Mouse (Mus musculus) midbrain, embryonic 12.5 days (tissue): ENCODE results near the gene Chka. TPM values are rescaled to one million over a fixed set of nuclear protein-coding genes. Genes with fewer than 3 reads are reported as not detected.

Experiments
- ATAC-seq: fragments of 200-750 bp; cut with Nextera tagmentation; 2 replicates; pipeline ENCODE4 v1.8.0; 2017; ENCODE audit warnings: low read depth, moderate TSS enrichment, moderate library complexity; ENCODE audit not compliant: low FRiP score
- H3K27ac ChIP-seq: fragments of 300-500 bp; sonication (generic); replicated peaks from 2 replicates; pipeline ENCODE4 v1.5.1; 2016; ENCODE audit warnings: mild to moderate bottlenecking
- H3K27me3 ChIP-seq: fragments of 300-500 bp; sonication (generic); 2 replicates; pipeline ENCODE4 v1.6.1; 2016; ENCODE audit warnings: mild to moderate bottlenecking
- H3K36me3 ChIP-seq: fragments of 300-500 bp; sonication (generic); 2 replicates; pipeline ENCODE4 v1.6.1; 2016
- H3K4me1 ChIP-seq: fragments of 300-500 bp; sonication (generic); 2 replicates; pipeline ENCODE4 v1.6.1; 2016
- H3K4me2 ChIP-seq: fragments of 300-500 bp; sonication (generic); replicated peaks from 2 replicates; pipeline ENCODE4 v1.6.1; 2016; ENCODE audit warnings: mild to moderate bottlenecking, moderate library complexity
- H3K4me3 ChIP-seq: fragments of 300-500 bp; sonication (generic); 2 replicates; pipeline ENCODE4 v1.5.1; 2016; ENCODE audit warnings: mild to moderate bottlenecking
- H3K9ac ChIP-seq: fragments of 300-500 bp; sonication (generic); replicated peaks from 2 replicates; pipeline ENCODE4 v1.6.1; 2016; ENCODE audit warnings: mild to moderate bottlenecking, moderate library complexity
- H3K9me3 ChIP-seq: fragments of 300-500 bp; sonication (generic); 2 replicates; pipeline ENCODE4 v1.6.1; 2016; ENCODE audit warnings: mild to moderate bottlenecking
- WGBS: fragments of 180-500 bp; shearing (Covaris S2); methylation state at CpG from one replicate; pipeline ENCODE4 v1.1.7; 2016; 5-methylcytosine and 5-hydroxymethylcytosine counted together
- polyA plus RNA-seq: library from polyadenylated mRNA; unstranded; fragments of >200 nt; fragmentation: Nextera tagmentation; extraction: Ambion mirVana; gene quantifications from 2 replicates; pipeline ENCODE4 v1.2.1, GENCODE M21; 2016

The Chka gene
- polyA plus RNA-seq: 69.1 and 73.9 TPM in 2 replicates

- Histone ChIP-seq H3K27me3 (no peaks in the 10 kb centered on the region), H3K9me3 (no peaks in the 10 kb centered on the region), H3K4me3 (peak within 1 kb of the TSS; percentile 86), H3K27ac (peak within 1 kb of the TSS; percentile 97), H3K4me1 (peaks cover 36% of the 10 kb centered on the region), H3K4me2 (peak within 1 kb of the TSS; percentile 73), H3K36me3 (no peaks in the 10 kb centered on the region), H3K9ac (peak within 1 kb of the TSS; percentile 85)
- 0% methylated on average over 53 of the region's 54 CpGs for whole genome bisulfite sequencing
- ATAC-seq: peak; percentile 99
Measured at GRCm38 (mm10) chr19:3851502-3851962, at the start of gene Chka. TSS of gene Chka (plus strand) at chr19:3851773.

DNA sequence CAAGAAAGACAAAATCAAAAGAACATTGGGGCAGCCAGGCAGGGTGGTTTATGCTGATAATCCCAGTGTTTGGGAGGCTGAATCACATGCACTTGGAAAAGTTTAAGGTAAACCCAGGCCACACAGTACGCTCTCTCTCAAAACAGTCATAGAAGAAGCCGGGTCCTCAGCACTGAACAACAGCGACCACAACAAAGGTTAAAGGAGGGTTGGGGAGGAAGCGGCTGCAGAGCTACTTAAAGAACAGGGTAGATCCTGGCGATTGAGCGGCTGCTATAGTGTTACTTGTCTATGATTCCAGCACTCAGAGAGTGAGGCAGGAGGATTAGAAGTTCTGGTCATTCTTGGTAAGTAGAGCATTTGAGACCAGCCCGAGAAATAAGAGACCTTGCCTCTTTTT lies 46.0 kb upstream of the Chka start:
- no peak overlapping the region for H3K27ac ChIP-seq
- H3K4me1 ChIP-seq: no peaks in the 10 kb centered on the region
- WGBS: 93% methylated on average over 7 of the region's 7 CpGs
- no peak overlapping the region for H3K9ac ChIP-seq
- H3K4me3 ChIP-seq: no peak overlapping the region
- peaks cover 93% of the 10 kb centered on the region for H3K36me3 ChIP-seq
- no peaks in the 10 kb centered on the region for H3K9me3 ChIP-seq
- no peaks in the 10 kb centered on the region for H3K27me3 ChIP-seq
- no peak for ATAC-seq
- H3K4me2 ChIP-seq: no peak overlapping the region

- H3K36me3 ChIP-seq: peaks cover 94% of the 10 kb centered on the region
- no peak overlapping the region for H3K27ac ChIP-seq
- no peak overlapping the region for H3K4me3 ChIP-seq
- H3K9me3 ChIP-seq: no peaks in the 10 kb centered on the region
- H3K27me3 ChIP-seq: no peaks in the 10 kb centered on the region
- ATAC-seq: no peak
- no peak overlapping the region for H3K4me2 ChIP-seq
- WGBS: 95% methylated on average over 10 of the region's 10 CpGs
- H3K9ac ChIP-seq: no peak overlapping the region
- H3K4me1 ChIP-seq: no peaks in the 10 kb centered on the region
Measured at GRCm38 (mm10) chr19:3810536-3811233, 40.9 kb upstream of the Chka start.

- Histone ChIP-seq H3K9me3 (no peaks in the 10 kb centered on the region), H3K27me3 (no peaks in the 10 kb centered on the region), H3K36me3 (peaks cover 68% of the 10 kb centered on the region), H3K27ac (no peak overlapping the region), H3K9ac (no peak overlapping the region), H3K4me3 (no peak overlapping the region), H3K4me2 (no peak overlapping the region), H3K4me1 (no peaks in the 10 kb centered on the region)
- no peak for ATAC-seq
- WGBS: 90% methylated on average over 10 of the region's 10 CpGs
Measured at GRCm38 (mm10) chr19:3814461-3814860, 37.1 kb upstream of the Chka start.

- Histone ChIP-seq H3K27me3 (no peaks in the 10 kb centered on the region), H3K36me3 (peaks cover 54% of the 10 kb centered on the region), H3K27ac (no peak overlapping the region), H3K4me1 (no peaks in the 10 kb centered on the region), H3K4me2 (no peak overlapping the region), H3K9me3 (no peaks in the 10 kb centered on the region), H3K9ac (no peak overlapping the region), H3K4me3 (no peak overlapping the region)
- 90% methylated on average over 12 of the region's 12 CpGs for WGBS
- ATAC-seq: no peak
Measured at GRCm38 (mm10) chr19:3815824-3816223, 35.7 kb upstream of the Chka start.

- Histone ChIP-seq H3K27ac (no peak overlapping the region), H3K4me1 (no peaks in the 10 kb centered on the region), H3K9me3 (no peaks in the 10 kb centered on the region), H3K4me2 (no peak overlapping the region), H3K9ac (no peak overlapping the region), H3K4me3 (no peak overlapping the region), H3K27me3 (no peaks in the 10 kb centered on the region), H3K36me3 (peaks cover 27% of the 10 kb centered on the region)
- ATAC-seq: no peak
- WGBS: 75% methylated on average over 2 of the region's 2 CpGs
Measured at GRCm38 (mm10) chr19:3819080-3819479, 32.5 kb upstream of the Chka start.

GRCm38 (mm10) chr19:3819899-3820444 lies 31.6 kb upstream of the Chka start:
- Histone ChIP-seq H3K4me2 (no peak overlapping the region), H3K9ac (no peak overlapping the region), H3K27ac (no peak overlapping the region)

DNA sequence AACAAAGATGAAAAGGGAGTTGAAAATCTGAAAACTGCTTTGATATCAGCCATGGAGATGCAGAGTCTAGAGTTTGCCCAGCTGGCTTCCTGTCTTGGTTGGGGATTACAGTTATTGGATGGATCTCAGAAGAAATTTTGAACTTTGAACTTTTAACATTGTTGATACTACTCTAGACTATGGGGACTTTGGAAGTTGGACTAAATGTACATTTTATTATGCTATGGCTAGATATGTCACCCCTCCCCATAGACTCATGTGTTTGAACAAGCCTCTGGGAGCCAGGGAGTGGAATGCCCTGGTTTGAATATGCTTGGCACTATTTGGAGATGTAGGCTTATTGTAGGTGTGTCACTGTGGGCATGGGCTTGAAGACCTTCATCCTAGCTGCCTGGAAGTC lies 26.5 kb upstream of the Chka start:
- no peaks in the 10 kb centered on the region for H3K4me1 ChIP-seq
- no peaks in the 10 kb centered on the region for H3K27me3 ChIP-seq
- no peak overlapping the region for H3K4me3 ChIP-seq
- no peaks in the 10 kb centered on the region for H3K36me3 ChIP-seq
- no peak overlapping the region for H3K4me2 ChIP-seq
- no peaks in the 10 kb centered on the region for H3K9me3 ChIP-seq
- no peak overlapping the region for H3K27ac ChIP-seq
- ATAC-seq: no peak
- H3K9ac ChIP-seq: no peak overlapping the region

More at GRCm38 (mm10) chr19:3819899-3820444, 31.6 kb upstream of the Chka start:
- no peak for ATAC-seq
- peaks cover 18% of the 10 kb centered on the region for H3K36me3 ChIP-seq
- 93% methylated on average over 2 of the region's 2 CpGs for WGBS
- H3K4me1 ChIP-seq: no peaks in the 10 kb centered on the region
- H3K4me3 ChIP-seq: no peak overlapping the region
- H3K27me3 ChIP-seq: no peaks in the 10 kb centered on the region
- no peaks in the 10 kb centered on the region for H3K9me3 ChIP-seq

DNA sequence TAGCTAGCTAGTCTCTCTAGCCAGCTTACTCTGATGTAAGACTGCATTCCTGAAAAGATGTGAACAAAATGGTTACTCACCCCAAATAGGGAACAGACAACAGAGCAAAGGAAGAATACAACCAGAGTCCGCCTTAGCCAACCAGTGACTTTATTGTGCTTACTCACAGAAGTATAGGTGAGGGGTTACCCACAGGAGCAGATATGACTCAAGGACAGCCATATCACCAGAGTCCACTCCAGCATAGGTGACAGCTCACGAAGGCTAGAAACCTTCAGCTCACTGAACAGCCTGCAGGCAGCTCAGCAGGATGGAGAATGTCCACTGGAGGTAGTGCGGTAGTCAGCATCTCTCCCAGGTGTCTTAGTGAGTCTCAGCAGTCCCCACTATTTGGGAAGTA lies 21.7 kb upstream of the Chka start:
- no peaks in the 10 kb centered on the region for H3K4me1 ChIP-seq
- H3K4me3 ChIP-seq: no peak overlapping the region
- no peaks in the 10 kb centered on the region for H3K9me3 ChIP-seq
- no peaks in the 10 kb centered on the region for H3K36me3 ChIP-seq
- no peak overlapping the region for H3K4me2 ChIP-seq
- H3K27ac ChIP-seq: no peak overlapping the region
- no peak for ATAC-seq
- H3K27me3 ChIP-seq: no peaks in the 10 kb centered on the region
- 87% methylated on average over 3 of the region's 3 CpGs for WGBS
- H3K9ac ChIP-seq: no peak overlapping the region

GRCm38 (mm10) chr19:3831716-3832115 lies 19.9 kb upstream of the Chka start:
- 64% methylated on average over 8 of the region's 8 CpGs for WGBS
- H3K4me1 ChIP-seq: no peaks in the 10 kb centered on the region
- H3K27ac ChIP-seq: no peak overlapping the region
- no peaks in the 10 kb centered on the region for H3K36me3 ChIP-seq
- H3K27me3 ChIP-seq: no peaks in the 10 kb centered on the region
- no peaks in the 10 kb centered on the region for H3K9me3 ChIP-seq
- H3K4me3 ChIP-seq: no peak overlapping the region
- H3K9ac ChIP-seq: no peak overlapping the region
- no peak overlapping the region for H3K4me2 ChIP-seq
- no peak for ATAC-seq

DNA sequence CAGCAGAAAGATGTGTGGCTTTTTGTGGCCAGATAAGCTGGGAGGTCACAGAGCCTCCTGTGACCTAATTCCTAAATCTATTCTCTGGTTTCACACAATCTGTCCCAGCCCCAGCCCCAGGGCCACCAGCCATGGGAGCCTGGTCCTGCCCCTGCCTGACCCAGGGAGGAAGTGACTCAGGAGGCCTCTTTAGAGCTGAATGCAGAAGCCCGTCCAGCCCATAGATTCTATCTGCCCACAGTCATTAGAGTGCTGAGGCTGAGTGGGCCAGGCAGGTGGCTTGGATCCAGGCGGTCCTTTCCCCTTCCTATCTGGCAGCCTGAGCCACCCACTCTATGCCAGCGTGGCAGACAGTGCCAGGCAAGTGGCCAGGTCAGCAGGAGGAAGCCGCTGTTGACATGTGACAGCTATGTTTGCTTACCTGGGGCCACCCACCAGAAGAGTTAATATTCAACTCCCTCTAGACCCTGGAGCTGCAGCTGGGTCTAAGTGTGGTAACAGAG lies 18.7 kb upstream of the Chka start:
- no peak overlapping the region for H3K9ac ChIP-seq
- H3K9me3 ChIP-seq: no peaks in the 10 kb centered on the region
- H3K4me3 ChIP-seq: no peak overlapping the region
- H3K27ac ChIP-seq: no peak overlapping the region
- H3K4me2 ChIP-seq: no peak overlapping the region
- WGBS: 83% methylated on average over 4 of the region's 4 CpGs
- no peaks in the 10 kb centered on the region for H3K27me3 ChIP-seq
- no peaks in the 10 kb centered on the region for H3K36me3 ChIP-seq
- H3K4me1 ChIP-seq: no peaks in the 10 kb centered on the region
- ATAC-seq: no peak

- Histone ChIP-seq H3K36me3 (no peaks in the 10 kb centered on the region), H3K9me3 (no peaks in the 10 kb centered on the region), H3K4me1 (no peaks in the 10 kb centered on the region), H3K27me3 (no peaks in the 10 kb centered on the region), H3K4me2 (no peak overlapping the region), H3K4me3 (no peak overlapping the region), H3K9ac (no peak overlapping the region), H3K27ac (no peak overlapping the region)
- 90% methylated on average over 7 of the region's 7 CpGs for WGBS
- no peak for ATAC-seq
Measured at GRCm38 (mm10) chr19:3834301-3834700, 17.3 kb upstream of the Chka start.
